Mouse (Mus musculus): ENCODE data around the gene Orc6. TPM values are rescaled to one million over a fixed set of nuclear protein-coding genes. Genes with fewer than 3 reads are reported as not detected.

Orc6 gene
- polyA plus RNA-seq (2014; fragmentation: Illumina TruSeq; extraction: RNeasy Lipid Tissue Mini Kit (QIAGEN cat#74804); ENCODE audit: low replicate concordance) = 45.0 TPM

GRCm38 (mm10) chr8:85299434-85300077 lies at the start of gene Orc6, which contains the start of gene Vps35:
Gene Orc6, plus strand, starts transcription at chr8:85299632.
Gene Vps35, minus strand, starts transcription at chr8:85299802.

Other genes starting within 250 kb of the Orc6 start
- 1.4 TPM for gene Fbxw9, start 239.6 kb upstream of the Orc6 start, polyA plus RNA-seq (2014; fragmentation: Illumina TruSeq; extraction: RNeasy Lipid Tissue Mini Kit (QIAGEN cat#74804); ENCODE audit: low replicate concordance)
- not detected for gene Gm5741, start 231.7 kb upstream of the Orc6 start, polyA plus RNA-seq (2014; fragmentation: Illumina TruSeq; extraction: RNeasy Lipid Tissue Mini Kit (QIAGEN cat#74804); ENCODE audit: low replicate concordance)
- gene Dhps, start 227.9 kb upstream of the Orc6 start, polyA plus RNA-seq (2014; fragmentation: Illumina TruSeq; extraction: RNeasy Lipid Tissue Mini Kit (QIAGEN cat#74804); ENCODE audit: low replicate concordance) = 17.0 TPM
- gene Wdr83os, start 218.9 kb upstream of the Orc6 start, polyA plus RNA-seq (2014; fragmentation: Illumina TruSeq; extraction: RNeasy Lipid Tissue Mini Kit (QIAGEN cat#74804); ENCODE audit: low replicate concordance) = 3.7 TPM
- 2.0 TPM for gene Wdr83, start 218.3 kb upstream of the Orc6 start, polyA plus RNA-seq (2014; fragmentation: Illumina TruSeq; extraction: RNeasy Lipid Tissue Mini Kit (QIAGEN cat#74804); ENCODE audit: low replicate concordance)
- gene Man2b1, start 216.4 kb upstream of the Orc6 start, polyA plus RNA-seq (2014; fragmentation: Illumina TruSeq; extraction: RNeasy Lipid Tissue Mini Kit (QIAGEN cat#74804); ENCODE audit: low replicate concordance) = 3.0 TPM
- 3.0 TPM for gene Zfp791, start 176.5 kb upstream of the Orc6 start, polyA plus RNA-seq (2014; fragmentation: Illumina TruSeq; extraction: RNeasy Lipid Tissue Mini Kit (QIAGEN cat#74804); ENCODE audit: low replicate concordance)
- gene Cks1brt, start 147.7 kb upstream of the Orc6 start, polyA plus RNA-seq (2014; fragmentation: Illumina TruSeq; extraction: RNeasy Lipid Tissue Mini Kit (QIAGEN cat#74804); ENCODE audit: low replicate concordance) = not detected
- not detected for gene Olfr371, start 73.6 kb upstream of the Orc6 start, polyA plus RNA-seq (2014; fragmentation: Illumina TruSeq; extraction: RNeasy Lipid Tissue Mini Kit (QIAGEN cat#74804); ENCODE audit: low replicate concordance)
- 304 TPM for gene Vps35, start 170 bp downstream of the Orc6 start, polyA plus RNA-seq (2014; fragmentation: Illumina TruSeq; extraction: RNeasy Lipid Tissue Mini Kit (QIAGEN cat#74804); ENCODE audit: low replicate concordance)
- 2.0 TPM for gene Mylk3, start 86.7 kb downstream of the Orc6 start, polyA plus RNA-seq (2014; fragmentation: Illumina TruSeq; extraction: RNeasy Lipid Tissue Mini Kit (QIAGEN cat#74804); ENCODE audit: low replicate concordance)
- gene 4921524J17Rik, start 133.2 kb downstream of the Orc6 start, polyA plus RNA-seq (2014; fragmentation: Illumina TruSeq; extraction: RNeasy Lipid Tissue Mini Kit (QIAGEN cat#74804); ENCODE audit: low replicate concordance) = 28.9 TPM
- gene Gpt2, start 192.9 kb downstream of the Orc6 start, polyA plus RNA-seq (2014; fragmentation: Illumina TruSeq; extraction: RNeasy Lipid Tissue Mini Kit (QIAGEN cat#74804); ENCODE audit: low replicate concordance) = 4.1 TPM